Comparison of ENCODE assay signal across 9 mouse cellular contexts in the genomic region with DNA sequence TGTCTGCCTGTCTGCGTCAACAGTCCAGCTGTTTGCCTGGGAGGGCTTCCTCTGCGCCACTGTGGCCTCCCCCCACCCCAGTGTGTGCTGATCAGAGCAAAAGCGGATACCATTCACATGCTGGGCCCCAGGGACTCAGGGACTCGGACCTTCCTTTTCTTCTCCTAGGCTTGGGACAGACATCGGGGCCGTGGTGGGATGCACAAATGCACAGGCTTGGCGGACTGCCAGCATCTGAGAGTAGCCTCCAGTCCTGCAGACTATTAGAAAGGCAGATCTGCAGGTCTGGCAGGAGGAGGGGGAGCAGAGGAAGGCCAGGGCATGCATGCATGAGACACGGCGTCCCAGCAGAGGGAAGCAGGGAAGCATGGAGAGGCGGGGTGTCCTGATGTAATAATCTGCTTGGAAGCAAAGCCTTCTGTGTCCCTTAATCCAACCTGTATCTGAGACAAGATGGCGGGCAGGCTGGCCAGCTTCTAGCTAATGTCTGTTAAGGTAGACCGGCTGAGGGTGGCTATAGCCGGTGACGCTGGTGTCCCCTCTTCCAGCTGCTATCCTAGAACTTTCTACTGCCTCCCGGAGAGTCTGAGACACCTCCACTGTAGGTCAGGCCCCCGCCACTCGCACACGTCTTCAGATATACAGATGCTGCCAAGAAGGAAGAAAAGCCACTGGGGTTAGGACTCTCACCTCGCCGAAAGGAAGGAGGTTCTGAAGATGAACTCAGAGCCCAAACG. TPM values are rescaled to one million over a fixed set of nuclear protein-coding genes. Genes with fewer than 3 reads are reported as not detected.
DNase-seq lines count a peak whose midpoint lies in the region; ATAC-seq and TF ChIP-seq lines count a peak whose summit lies in the region.
"Had no signal": no experiment of that assay in that cellular context is flagged by ENCODE, and none has a peak within 500 bp of the region (broad histone marks: within the 10 kb centered on the region; RNA-seq: fewer than 3 reads in every experiment).

No protein-coding gene starts in this region.

- 0 out of 2 replicates have a peak, but pooled peaks have one; percentile 4 for ATAC-seq in heart, embryonic 15.5 days (replicated peaks; ENCODE audit: insufficient number of reproducible peaks, insufficient read depth, low FRiP score, low read depth)
- peak; percentile 5; the same call in 1 of the 2 replicates for ATAC-seq in limb, embryonic 14.5 days (ENCODE audit: low FRiP score, low read depth)

- H3K36me3 ChIP-seq in heart, embryonic 15.5 days: no peaks in the 10 kb centered on the region
- no peaks in the 10 kb centered on the region for H3K36me3 ChIP-seq in limb, embryonic 14.5 days (ENCODE audit: control insufficient read depth, insufficient read depth, low read length)

- peak; percentile 30; the same call in 1 of the 2 replicates for TF ChIP-seq CTCF in brain, embryonic 14.5 days (IDR thresholded peaks at IDR 0.05; ENCODE audit: borderline replicate concordance, extremely low read depth, insufficient read depth, insufficient read length)

- H3K27ac ChIP-seq in heart, embryonic 15.5 days: peak overlapping the region; percentile 86
- H3K27ac ChIP-seq in limb, embryonic 14.5 days (replicated peaks; ENCODE audit: low read depth, low read length): 0 out of 2 replicates have a peak overlapping the region, but pooled peaks have one; percentile 7

- no peaks in the 10 kb centered on the region for H3K27me3 ChIP-seq in heart, embryonic 15.5 days
- H3K27me3 ChIP-seq in limb, embryonic 14.5 days (ENCODE audit: control insufficient read depth, insufficient read depth, low read length): no peaks in the 10 kb centered on the region

- TF ChIP-seq POLR2A in brain, embryonic 14.5 days (IDR thresholded peaks at IDR 0.05; ENCODE audit: borderline replicate concordance, extremely low read depth, insufficient read depth, insufficient read length, poor library complexity, severe bottlenecking): no peak
- no peak for TF ChIP-seq POLR2A in limb, embryonic 14.5 days (IDR thresholded peaks at IDR 0.05; ENCODE audit: borderline replicate concordance, extremely low read depth, insufficient read depth, insufficient read length)

- no peak overlapping the region for H3K9ac ChIP-seq in heart, embryonic 15.5 days
- no peak overlapping the region for H3K9ac ChIP-seq in limb, embryonic 14.5 days (ENCODE audit: low read depth, low read length, severe bottlenecking)

- no peaks in the 10 kb centered on the region for H3K9me3 ChIP-seq in heart, embryonic 15.5 days (replicated peaks)
- H3K9me3 ChIP-seq in limb, embryonic 14.5 days (ENCODE audit: control insufficient read depth, low read length): no peaks in the 10 kb centered on the region

- H3K4me1 ChIP-seq in heart, embryonic 15.5 days (replicated peaks): peaks cover 57% of the 10 kb centered on the region
- H3K4me1 ChIP-seq in limb, embryonic 14.5 days (ENCODE audit: control insufficient read depth, insufficient read depth, low read length): peaks cover 37% of the 10 kb centered on the region

- H3K4me2 ChIP-seq in heart, embryonic 15.5 days: no peak overlapping the region
- H3K4me2 ChIP-seq in limb, embryonic 14.5 days (replicated peaks; ENCODE audit: low read depth, low read length, severe bottlenecking): no peak overlapping the region

- WGBS in heart, embryonic 15.5 days: 48% methylated on average over 21 of the region's 21 CpGs
- 47% methylated on average over 21 of the region's 21 CpGs for WGBS in limb, embryonic 14.5 days

- DNase-seq in cerebellum, adult 9-11 months: peak; percentile 61
- DNase-seq in cerebellum, postnatal 36 days: no peak
- DNase-seq in brain, embryonic 14.5 days (ENCODE audit: low read depth): peak; percentile 92
- DNase-seq in limb, embryonic 14.5 days (ENCODE audit: low spot score): peak; percentile 54
- DNase-seq in yolk sac, embryonic 10.5 days (ENCODE audit: low spot score): peak; percentile 57
- no peak for DNase-seq in thymus, postnatal 4 days
- DNase-seq in frontal cortex, adult 2 months (ENCODE audit: extremely low spot score in 1 of 2, low spot score in 1 of 2): no peak

- no peak overlapping the region for H3K4me3 ChIP-seq in heart, embryonic 15.5 days
- no peak overlapping the region for H3K4me3 ChIP-seq in limb, embryonic 14.5 days (replicated peaks; ENCODE audit: low read length)

RNA-seq across cellular contexts. Expression of gene Mxra7, which starts 14.9 kb away (rescaled TPM):
- 14.2 and 30.5 TPM in 2 replicates for polyA plus RNA-seq in brain, embryonic 14.5 days (2012; rRNA removed)
- polyA plus RNA-seq in heart, embryonic 15.5 days (2015; fragmentation: Nextera tagmentation; extraction: Ambion mirVana): 18.8 and 19.8 TPM in 2 replicates
- polyA plus RNA-seq in limb, embryonic 14.5 days (2012; rRNA removed): 20.8 and 21.9 TPM in 2 replicates
- polyA plus RNA-seq in limb, embryonic 14.5 days (2014; fragmentation: Nextera tagmentation; extraction: Ambion mirVana): 11.0 and 13.9 TPM in 2 replicates
- 13.1 and 16.8 TPM in 2 replicates for polyA plus RNA-seq in frontal cortex, adult 2 months (2012; rRNA removed)

RNA-seq across cellular contexts. Expression of gene Mettl23, which starts 30.1 kb away (rescaled TPM):
- 44.6 and 67.6 TPM in 2 replicates for polyA plus RNA-seq in brain, embryonic 14.5 days (2012; rRNA removed)
- 63.0 and 63.4 TPM in 2 replicates for polyA plus RNA-seq in heart, embryonic 15.5 days (2015; fragmentation: Nextera tagmentation; extraction: Ambion mirVana)
- 51.0 and 54.9 TPM in 2 replicates for polyA plus RNA-seq in limb, embryonic 14.5 days (2012; rRNA removed)
- 77.9 and 84.1 TPM in 2 replicates for polyA plus RNA-seq in limb, embryonic 14.5 days (2014; fragmentation: Nextera tagmentation; extraction: Ambion mirVana)
- 36.6 and 39.8 TPM in 2 replicates for polyA plus RNA-seq in frontal cortex, adult 2 months (2012; rRNA removed)

RNA-seq across cellular contexts. Expression of gene Jmjd6, which starts 30.3 kb away (rescaled TPM):
- polyA plus RNA-seq in brain, embryonic 14.5 days (2012; rRNA removed): 34.9 and 44.1 TPM in 2 replicates
- polyA plus RNA-seq in heart, embryonic 15.5 days (2015; fragmentation: Nextera tagmentation; extraction: Ambion mirVana): 66.5 and 67.4 TPM in 2 replicates
- 51.2 and 57.0 TPM in 2 replicates for polyA plus RNA-seq in limb, embryonic 14.5 days (2012; rRNA removed)
- polyA plus RNA-seq in limb, embryonic 14.5 days (2014; fragmentation: Nextera tagmentation; extraction: Ambion mirVana): 68.0 and 77.8 TPM in 2 replicates
- 24.4 and 25.0 TPM in 2 replicates for polyA plus RNA-seq in frontal cortex, adult 2 months (2012; rRNA removed)

RNA-seq across cellular contexts. Expression of gene St6galnac1, which starts 37.7 kb away (rescaled TPM):
- not detected in 2 replicates for polyA plus RNA-seq in brain, embryonic 14.5 days (2012; rRNA removed)
- not detected in 2 replicates for polyA plus RNA-seq in heart, embryonic 15.5 days (2015; fragmentation: Nextera tagmentation; extraction: Ambion mirVana)
- polyA plus RNA-seq in limb, embryonic 14.5 days (2012; rRNA removed): not detected in 2 replicates
- polyA plus RNA-seq in limb, embryonic 14.5 days (2014; fragmentation: Nextera tagmentation; extraction: Ambion mirVana): not detected in 2 replicates
- not detected in 2 replicates for polyA plus RNA-seq in frontal cortex, adult 2 months (2012; rRNA removed)
- polyA plus RNA-seq: C2C12 had no signal

RNA-seq across cellular contexts. Expression of gene Mfsd11, which starts 39.3 kb away (rescaled TPM):
- 36.4 and 40.6 TPM in 2 replicates for polyA plus RNA-seq in brain, embryonic 14.5 days (2012; rRNA removed)
- polyA plus RNA-seq in heart, embryonic 15.5 days (2015; fragmentation: Nextera tagmentation; extraction: Ambion mirVana): 31.8 and 38.6 TPM in 2 replicates
- polyA plus RNA-seq in limb, embryonic 14.5 days (2012; rRNA removed): 35.0 and 41.5 TPM in 2 replicates
- 46.0 and 47.2 TPM in 2 replicates for polyA plus RNA-seq in limb, embryonic 14.5 days (2014; fragmentation: Nextera tagmentation; extraction: Ambion mirVana)
- polyA plus RNA-seq in frontal cortex, adult 2 months (2012; rRNA removed): 37.9 and 41.2 TPM in 2 replicates

Comparison
In these comparisons a context has a peak if more than half of its experiments do, and no peak if none do; other contexts are left out.
1. DNase-seq: peak in cerebellum, adult 9-11 months (single experiment), brain, embryonic 14.5 days (single experiment), limb, embryonic 14.5 days (single experiment) and yolk sac, embryonic 10.5 days (single experiment); none in cerebellum, postnatal 36 days (0 of 2), thymus, postnatal 4 days (single experiment) and frontal cortex, adult 2 months (0 of 2).